Mouse (Mus musculus) ES-E14 (cell line): Measurements from ENCODE around the gene Foxp1. TPM values are rescaled to one million over a fixed set of nuclear protein-coding genes. Genes with fewer than 3 reads are reported as not detected.

Source experiments
- DNase-seq: peaks from one replicate; pipeline ENCODE4 v3.0.0-alpha.2; 2013; ENCODE audit warnings: low read depth, low spot score
- H3K27ac ChIP-seq: 2 replicates; pipeline ENCODE4 v1.5.1; 2012; ENCODE audit warnings: low read depth, mild to moderate bottlenecking, low read length, moderate library complexity, mixed read lengths; ENCODE audit not compliant: poor library complexity, insufficient read depth, severe bottlenecking
- H3K36me3 ChIP-seq: 2 replicates; pipeline ENCODE4 v1.6.1; 2012; ENCODE audit warnings: mild to moderate bottlenecking, low read length, moderate library complexity, mixed read lengths; ENCODE audit not compliant: control insufficient read depth, poor library complexity, insufficient read depth, severe bottlenecking
- H3K4me1 ChIP-seq, 2 experiments: fragments of 150-350 bp in 1 of 2; sonication (generic) in 1 of 2; 2 replicates each; pipeline ENCODE4 v1.6.1; 2012; ENCODE audit warnings: low read length in 2 of 2, mild to moderate bottlenecking in 1 of 2, mixed read lengths in 1 of 2; ENCODE audit not compliant: control insufficient read depth in 2 of 2, insufficient read depth in 2 of 2, poor library complexity in 1 of 2
- H3K4me3 ChIP-seq, 2 experiments: fragments of 150-350 bp in 1 of 2; sonication (generic) in 1 of 2; 2 replicates each; pipeline ENCODE4 v1.5.1; 2012; ENCODE audit warnings: low read length in 2 of 2, low read depth in 1 of 2, mild to moderate bottlenecking in 1 of 2, mixed read lengths in 1 of 2; ENCODE audit not compliant: insufficient read depth in 1 of 2, poor library complexity in 1 of 2, severe bottlenecking in 1 of 2
- H3K9ac ChIP-seq: 2 replicates; pipeline ENCODE4 v1.6.1; 2012; ENCODE audit warnings: low read depth, mild to moderate bottlenecking, low read length, mixed read lengths; ENCODE audit not compliant: poor library complexity, insufficient read depth, severe bottlenecking
- H3K9me3 ChIP-seq: fragments of 150-350 bp; sonication (generic); 2 replicates; pipeline ENCODE4 v1.6.1; 2012; ENCODE audit warnings: low read depth, mild to moderate bottlenecking, low read length; ENCODE audit not compliant: control insufficient read depth, insufficient read depth
- CHD2 ChIP-seq: IDR thresholded peaks from 2 replicates; pipeline ENCODE4 v1.6.1; 2014; ENCODE audit warnings: mild to moderate bottlenecking, low read depth, low read length, inconsistent platforms
- HCFC1 ChIP-seq: IDR thresholded peaks from 2 replicates; pipeline ENCODE4 v1.6.1; 2012; ENCODE audit warnings: low read length, inconsistent platforms, borderline replicate concordance; ENCODE audit not compliant: insufficient read depth
- MAFK ChIP-seq: IDR thresholded peaks from 2 replicates; pipeline ENCODE4 v1.6.1; 2014; ENCODE audit warnings: mild to moderate bottlenecking, low read depth, low read length, inconsistent platforms; ENCODE audit not compliant: insufficient read depth
- ZC3H11A ChIP-seq: IDR thresholded peaks from 2 replicates; pipeline ENCODE4 v1.6.1; 2012; ENCODE audit warnings: low read depth, mild to moderate bottlenecking, inconsistent platforms, low read length, borderline replicate concordance
- ZNF384 ChIP-seq: IDR thresholded peaks from 2 replicates; pipeline ENCODE4 v1.6.1; 2012; ENCODE audit warnings: low read depth, low read length, inconsistent platforms
- in situ Hi-C, 2 experiments: fragments of 600-800 bp; cut with MboI; formaldehyde crosslinking; loops; one replicate each; pipeline ENCODE4 v1.15.1; 2025; ENCODE audit warnings: low sequenced_read_pairs in 2 of 2, inconsistent platforms in 1 of 2; ENCODE audit not compliant: unreplicated experiment in 2 of 2
- total RNA-seq: library from RNA; depleted of rRNA; stranded (reverse); fragments of 300-350 nt; gene quantifications from 2 replicates; pipeline ENCODE4 v1.2.3, GENCODE M21; 2012

The Foxp1 gene
- total RNA-seq, 1 experiment = 70.0 TPM

GRCm38 (mm10) chr6:98949286-98949685, 573.2 kb downstream of the Foxp1 start:
- Histone ChIP-seq H3K9ac (no peak overlapping the region), H3K4me3 (no peak overlapping the region), H3K4me1 (0 out of 4 replicates have a peak, but pooled peaks cover 0 to 2% of the 10 kb centered on the region in 2 experiments), H3K9me3 (no peaks in the 10 kb centered on the region), H3K36me3 (peaks cover 17% of the 10 kb centered on the region), H3K27ac (no peak overlapping the region)
- no peak for DNase-seq
- TF ChIP-seq HCFC1 (no peak), CHD2 (no peak), ZC3H11A (no peak), MAFK (no peak), ZNF384 (no peak)
- in situ Hi-C loops = no loop called here

GRCm38 (mm10) chr6:98948153-98949141, 574.1 kb downstream of the Foxp1 start:
- H3K27ac ChIP-seq = no peak overlapping the region
- DNase-seq = no peak
- peaks cover 17% of the 10 kb centered on the region for H3K36me3 ChIP-seq
- no peaks in the 10 kb centered on the region for H3K9me3 ChIP-seq
- TF ChIP-seq ZC3H11A = no peak
- no peak for TF ChIP-seq MAFK
- no peak for TF ChIP-seq CHD2
- TF ChIP-seq ZNF384 = no peak
- no peak for TF ChIP-seq HCFC1
- H3K4me3 ChIP-seq = no peak overlapping the region
- 0 out of 4 replicates have a peak, but pooled peaks cover 0 to 2% of the 10 kb centered on the region in 2 experiments for H3K4me1 ChIP-seq
- H3K9ac ChIP-seq = no peak overlapping the region
- in situ Hi-C loops = no loop called here

- DNase-seq = no peak
- no peak overlapping the region for H3K4me3 ChIP-seq
- in situ Hi-C loops = no loop called here
- 0 out of 4 replicates have a peak, but pooled peaks cover 0 to 2% of the 10 kb centered on the region in 2 experiments for H3K4me1 ChIP-seq
- H3K27ac ChIP-seq = no peak overlapping the region
- no peak overlapping the region for H3K9ac ChIP-seq
- H3K36me3 ChIP-seq = peaks cover 15% of the 10 kb centered on the region; the same call in 1 of the 2 replicates
- H3K9me3 ChIP-seq = no peaks in the 10 kb centered on the region
- TF ChIP-seq HCFC1 = no peak
- no peak for TF ChIP-seq MAFK
- no peak for TF ChIP-seq ZNF384
- no peak for TF ChIP-seq ZC3H11A
- TF ChIP-seq CHD2 = no peak
Observed at GRCm38 (mm10) chr6:98947486-98948152, 574.9 kb downstream of the Foxp1 start.

- Histone ChIP-seq H3K27ac (no peak overlapping the region), H3K4me1 (0 out of 4 replicates have a peak, but pooled peaks cover 0 to 2% of the 10 kb centered on the region in 2 experiments)
Observed at GRCm38 (mm10) chr6:98946731-98947130, 575.8 kb downstream of the Foxp1 start.

More at GRCm38 (mm10) chr6:98946731-98947130, 575.8 kb downstream of the Foxp1 start:
- Histone ChIP-seq H3K9me3 (no peaks in the 10 kb centered on the region), H3K4me3 (no peak overlapping the region), H3K36me3 (peaks cover 15% of the 10 kb centered on the region; the same call in 1 of the 2 replicates), H3K9ac (no peak overlapping the region)
- DNase-seq = no peak
- TF ChIP-seq CHD2 (no peak), ZC3H11A (no peak)
- in situ Hi-C loops = no loop called here
